Mouse (Mus musculus) layer of hippocampus, adult 2 months (tissue): ENCODE measurements around the gene Terb1. TPM values are rescaled to one million over a fixed set of nuclear protein-coding genes. Genes with fewer than 3 reads are reported as not detected.

Experiments used
- DNase-seq, 2 experiments: peaks; one replicate each; pipeline ENCODE4 v3.0.0; 2022; ENCODE audit warnings: low spot score in 2 of 2
- H3K27ac ChIP-seq: fragments of 200-600 bp; 2 replicates; pipeline ENCODE4 v1.8.1; 2022
- H3K4me3 ChIP-seq: fragments of 200-600 bp; 2 replicates; pipeline ENCODE4 v1.8.1; 2022; ENCODE audit warnings: mild to moderate bottlenecking
- CTCF ChIP-seq: fragments of 200-600 bp; conservative IDR thresholded peaks from 2 replicates; pipeline ENCODE4 v1.8.1; 2022; ENCODE audit warnings: antibody characterized with exemption, mild to moderate bottlenecking, moderate library complexity
- total RNA-seq, 2 experiments: library from RNA; stranded (reverse); gene quantifications; 2 replicates each; pipeline ENCODE4 v1.2.3; 2021

Terb1 gene
- total RNA-seq, 2 experiments from 2014 or later = 0.76 to 1.0 TPM

DNA sequence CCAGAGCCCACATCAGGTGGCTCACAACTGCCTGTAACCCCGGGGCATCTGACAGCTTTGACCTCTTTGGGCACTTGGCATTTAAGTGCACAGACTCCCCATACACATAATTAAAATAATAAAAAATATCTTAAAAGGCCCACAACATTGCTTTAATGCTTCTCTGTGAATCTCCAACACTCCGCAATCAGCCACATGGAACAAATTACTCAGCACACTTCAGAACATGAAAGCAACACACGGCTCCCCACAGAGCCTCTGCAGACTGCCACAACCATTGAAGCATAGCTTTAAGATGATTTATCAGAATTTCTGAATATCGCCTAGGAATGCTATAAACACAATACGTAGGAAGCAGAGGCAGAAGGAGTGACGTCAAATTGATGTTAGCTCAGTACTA, 93.7 kb downstream of the Terb1 start:
- Histone ChIP-seq H3K27ac (peak overlapping the region; percentile 53; the same call in 1 of the 2 replicates), H3K4me3 (no peak overlapping the region)
- DNase-seq = no peak
- no peak for TF ChIP-seq CTCF

DNA sequence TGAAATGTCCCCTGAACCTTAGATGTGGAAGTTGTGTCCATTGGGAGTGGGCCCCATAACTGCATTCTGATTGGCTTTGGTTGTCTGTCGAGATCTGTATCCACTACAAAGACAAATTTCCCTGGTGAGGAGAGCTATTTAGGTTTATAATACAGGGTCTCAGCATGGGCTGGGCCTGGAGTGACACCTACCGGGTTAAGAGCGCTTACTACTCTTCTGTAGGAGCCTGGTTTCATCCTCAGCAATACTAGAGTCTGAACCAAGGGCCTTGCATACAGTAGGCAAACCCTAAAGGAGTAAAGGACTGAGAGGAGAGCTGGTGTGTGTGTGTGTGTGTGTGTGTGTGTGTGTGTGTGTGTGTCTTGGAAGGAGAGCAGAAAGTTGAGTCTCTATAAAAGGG, 95.5 kb downstream of the Terb1 start:
- DNase-seq = no peak
- Histone ChIP-seq H3K4me3 (no peak overlapping the region), H3K27ac (no peak overlapping the region)
- TF ChIP-seq CTCF = no peak

DNA sequence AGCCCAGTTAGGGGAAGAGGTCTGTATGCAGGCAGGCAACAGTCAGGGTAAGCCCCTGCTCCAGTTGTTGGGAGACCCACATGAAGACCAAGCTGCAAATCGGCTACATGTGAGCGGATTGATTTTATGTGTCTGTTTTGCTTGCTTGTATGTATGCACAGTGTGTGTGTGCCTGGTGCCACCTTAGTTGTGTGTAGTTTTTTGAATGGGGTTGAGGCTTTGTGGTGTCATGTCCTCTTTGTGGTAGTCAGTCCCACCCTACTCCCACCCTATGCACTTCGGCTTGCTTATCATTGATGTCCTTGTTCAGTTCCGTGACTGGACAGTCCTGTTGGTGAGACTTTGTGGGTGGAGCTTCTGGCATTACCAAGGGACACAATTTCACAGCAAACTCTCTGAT, 95.9 kb downstream of the Terb1 start:
- no peak for DNase-seq
- Histone ChIP-seq H3K4me3 (no peak overlapping the region), H3K27ac (no peak overlapping the region)
- no peak for TF ChIP-seq CTCF

DNA sequence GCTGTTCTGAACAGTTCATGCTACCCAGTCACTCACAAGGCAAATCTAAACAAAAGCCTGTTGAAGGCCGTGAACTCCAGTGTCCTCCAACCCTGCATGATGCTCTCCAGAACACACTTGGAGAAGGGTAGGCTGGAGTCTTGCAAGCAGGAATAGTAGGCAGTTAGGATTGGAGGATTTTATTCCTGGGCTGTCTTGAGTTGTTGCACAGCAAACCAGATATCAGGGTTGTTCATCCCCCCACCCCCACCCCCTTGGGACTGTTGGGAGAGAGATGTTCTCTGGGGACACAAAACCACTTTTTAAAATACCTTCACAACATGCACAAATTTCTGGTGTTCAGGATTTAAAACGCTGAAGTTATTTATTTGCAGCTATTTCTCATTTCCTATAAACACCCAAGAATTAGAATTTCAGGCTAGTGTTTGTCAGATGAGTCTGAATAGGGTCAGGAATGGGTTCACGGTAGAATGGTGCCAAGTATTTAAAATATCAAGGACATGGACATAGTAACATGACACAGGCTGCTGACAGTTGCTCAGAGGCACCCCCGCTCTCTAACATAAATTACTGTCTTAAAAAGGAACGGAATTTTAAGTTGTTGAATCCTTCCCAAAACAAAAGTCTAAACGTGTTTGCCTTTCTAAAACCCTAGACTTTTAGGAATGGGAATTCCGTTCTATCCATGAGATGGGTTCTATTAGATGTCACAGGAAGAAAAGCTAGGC, 96.7 kb downstream of the Terb1 start:
- no peak overlapping the region for H3K27ac ChIP-seq
- DNase-seq = no peak
- TF ChIP-seq CTCF = no peak
- no peak overlapping the region for H3K4me3 ChIP-seq

DNA sequence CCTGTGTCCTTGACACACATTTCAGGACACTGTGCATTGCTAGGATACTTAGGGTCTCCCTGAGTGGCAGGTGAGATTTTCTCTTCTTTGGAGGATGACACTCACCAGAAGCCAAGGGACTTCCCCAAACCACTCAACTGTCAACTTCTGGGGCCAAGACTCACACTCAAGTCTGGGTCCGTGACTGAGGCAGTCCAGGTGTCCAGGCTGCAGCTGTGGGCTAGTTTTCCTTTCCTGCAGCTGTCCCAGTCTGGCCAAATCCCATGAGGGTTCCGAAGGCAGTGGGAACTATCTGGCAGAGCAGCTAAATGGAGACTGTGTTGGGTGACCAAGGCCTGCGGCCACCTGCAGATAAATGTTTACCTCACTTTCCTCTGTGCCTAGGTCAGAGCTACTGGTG, 97.7 kb downstream of the Terb1 start:
- no peak for DNase-seq
- no peak for TF ChIP-seq CTCF
- Histone ChIP-seq H3K4me3 (no peak overlapping the region), H3K27ac (peak overlapping the region; percentile 89)

DNA sequence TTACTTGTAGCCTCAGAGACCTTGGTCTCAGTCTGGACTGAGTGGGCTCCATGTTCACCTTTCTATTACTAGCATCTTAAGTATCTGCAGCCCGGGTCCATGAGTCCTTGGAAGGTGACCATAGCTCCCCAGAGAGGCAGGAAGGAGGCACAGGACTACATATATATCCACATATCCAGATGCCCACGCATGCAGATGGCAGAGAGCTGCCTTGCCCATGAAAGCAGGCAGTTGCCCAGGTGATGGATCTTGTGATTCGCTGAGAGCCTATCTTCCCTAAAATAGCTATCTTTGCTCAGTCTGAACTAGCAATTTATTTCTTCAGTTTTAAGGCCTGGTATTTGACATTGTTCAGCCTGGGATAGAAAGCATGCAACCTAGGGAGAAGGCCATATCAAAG, 98.2 kb downstream of the Terb1 start:
- no peak for TF ChIP-seq CTCF

DNA sequence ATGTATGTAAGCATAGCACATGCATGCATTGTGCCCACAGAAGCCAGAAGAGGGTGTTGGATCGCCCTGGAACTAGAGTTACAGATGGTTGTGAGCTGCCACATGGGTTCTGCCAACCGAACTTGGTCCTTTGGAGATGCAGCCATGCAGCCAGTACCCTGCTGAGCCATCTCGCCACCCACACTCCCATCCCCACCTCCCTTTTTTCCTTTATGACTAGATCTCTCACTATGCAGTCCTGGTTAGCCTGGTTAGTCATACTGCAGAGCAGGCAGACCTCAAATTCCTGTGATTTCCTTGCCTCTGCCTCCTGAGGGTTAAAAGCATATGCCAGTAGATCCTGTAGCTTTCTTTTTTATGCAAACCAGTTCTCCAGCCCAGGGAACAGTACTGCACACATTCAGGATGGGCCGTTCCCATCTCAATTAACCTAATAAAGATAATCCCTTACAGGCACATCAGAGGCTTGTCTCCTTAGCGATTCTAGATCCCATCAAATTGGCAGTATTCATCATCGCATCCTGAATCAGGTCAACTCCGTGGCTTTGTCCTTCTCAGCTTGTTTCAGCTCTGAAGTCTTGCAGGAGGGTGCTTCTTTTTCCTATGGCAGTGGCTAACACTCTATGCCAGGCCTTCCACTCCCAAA, 99.0 kb downstream of the Terb1 start:
- Histone ChIP-seq H3K27ac (peak overlapping the region; percentile 89), H3K4me3 (no peak overlapping the region)
- DNase-seq = peak; percentile 27 to 54
- TF ChIP-seq CTCF = no peak; the same call in 1 of the 2 replicates

More for the DNA sequence above, 98.2 kb downstream of the Terb1 start:
- Histone ChIP-seq H3K27ac (peak overlapping the region; percentile 89), H3K4me3 (no peak overlapping the region)
- peak; percentile 52 to 67 for DNase-seq

DNA sequence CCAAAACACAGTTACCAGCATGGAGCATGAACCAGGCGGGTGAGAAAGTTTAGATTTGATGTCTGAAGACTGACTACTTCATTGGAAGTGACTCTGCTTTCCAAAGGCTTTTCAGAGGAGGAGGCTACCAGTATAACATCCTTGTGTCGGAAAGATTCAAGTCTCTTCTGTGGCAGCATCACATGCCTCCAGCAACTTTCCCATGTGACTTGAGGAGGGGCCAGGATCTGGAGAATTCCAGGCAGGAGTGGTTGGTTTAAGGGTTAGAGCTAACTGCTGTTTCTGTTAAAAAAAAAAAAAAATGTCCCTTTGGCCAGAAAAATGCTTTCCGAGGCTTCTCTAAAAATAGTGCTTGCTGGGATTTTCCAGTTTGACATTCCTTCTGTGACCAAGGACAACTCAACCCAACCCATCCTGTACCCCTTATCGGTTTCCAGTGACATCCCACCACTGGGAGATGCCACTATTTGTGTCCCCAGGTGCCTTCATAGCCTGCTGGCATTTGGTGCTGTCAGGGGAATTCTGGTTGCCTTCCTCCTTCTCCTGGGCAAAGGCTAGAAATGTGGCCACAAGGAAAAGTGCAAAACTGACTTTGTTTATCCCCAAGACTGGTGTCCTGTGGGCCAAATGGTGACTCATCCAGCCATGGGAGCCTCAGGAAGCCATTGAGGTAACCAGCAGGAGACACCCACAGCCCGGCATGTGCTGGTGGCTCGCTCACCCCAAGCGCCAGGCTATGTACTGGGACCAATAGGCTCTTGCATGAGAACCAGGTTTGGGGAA, 101.2 kb downstream of the Terb1 start:
- no peak overlapping the region for H3K27ac ChIP-seq
- no peak for TF ChIP-seq CTCF
- no peak overlapping the region for H3K4me3 ChIP-seq
- no peak for DNase-seq

DNA sequence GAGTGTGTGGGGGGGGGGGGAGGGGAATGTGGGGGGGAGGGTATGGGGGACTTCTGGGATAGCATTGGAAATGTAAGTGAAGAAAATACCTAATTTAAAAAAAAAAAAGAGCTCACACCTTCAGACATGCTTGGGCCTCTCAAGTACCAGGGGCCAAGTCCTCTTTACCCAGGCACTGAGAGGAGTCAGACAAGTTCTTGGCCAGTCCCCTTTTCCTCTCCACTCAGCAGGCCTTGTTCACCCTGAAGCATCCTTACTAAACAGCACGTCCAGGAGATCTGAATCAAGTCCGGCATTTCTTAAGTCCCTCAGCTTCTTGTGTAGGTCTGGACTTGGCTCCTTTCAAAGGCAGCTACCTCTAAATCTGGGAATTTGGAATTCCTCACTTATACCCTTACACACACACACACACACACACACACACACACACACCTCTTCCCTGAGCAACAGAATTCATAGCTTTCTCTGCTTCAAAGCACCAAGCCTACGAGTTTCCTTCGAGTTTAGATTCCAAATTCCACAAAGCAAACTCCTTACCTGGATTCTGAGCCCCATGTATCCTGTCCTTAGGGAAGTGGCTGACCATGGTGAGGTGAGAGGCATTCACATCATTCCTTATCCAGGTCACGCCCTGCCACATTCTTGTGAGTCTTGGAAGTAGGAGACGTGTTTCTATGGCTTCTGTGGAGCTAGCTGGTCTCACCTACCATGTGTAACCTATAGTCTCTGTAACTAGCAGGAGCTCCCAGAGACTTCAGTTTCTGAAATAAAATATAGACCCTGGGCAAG, 103.2 kb downstream of the Terb1 start:
- DNase-seq = no peak
- no peak overlapping the region for H3K4me3 ChIP-seq
- no peak for TF ChIP-seq CTCF

DNA sequence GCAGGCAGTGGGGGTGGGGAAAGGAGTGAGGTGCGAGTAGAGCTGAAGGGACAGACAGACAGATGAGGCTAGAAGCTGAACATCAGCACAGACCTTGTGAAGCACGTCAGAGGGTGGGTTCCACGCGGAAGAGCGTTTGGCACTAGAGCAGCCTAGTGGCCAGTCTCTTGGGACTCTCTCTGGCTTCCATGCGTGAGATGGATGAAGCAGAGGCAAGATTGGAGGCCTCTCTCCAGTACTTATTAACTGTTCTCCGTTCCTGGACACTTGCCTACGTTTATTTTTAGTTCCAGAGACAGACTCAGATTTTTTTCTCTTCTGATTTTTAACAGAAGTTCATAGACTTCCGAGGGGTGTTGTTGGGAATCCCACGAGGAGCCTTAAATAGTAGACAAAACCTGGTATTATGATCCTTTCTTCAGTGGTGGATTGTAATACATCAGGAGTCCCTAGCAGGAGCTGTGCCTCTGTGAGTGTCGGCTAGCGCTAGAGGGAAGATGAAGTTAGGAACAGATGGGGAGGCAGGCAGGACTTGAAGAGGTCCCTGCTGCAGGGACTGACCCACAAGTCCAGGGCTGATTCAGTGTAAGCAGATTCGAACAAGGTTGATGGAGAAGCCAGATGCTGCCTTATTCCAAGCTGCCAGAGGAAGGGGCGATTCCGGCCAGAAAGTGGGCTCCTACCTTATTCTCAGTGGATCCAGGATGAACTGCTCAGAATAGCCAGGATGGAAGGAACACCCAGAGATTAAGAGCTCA, 104.1 kb downstream of the Terb1 start:
- DNase-seq = no peak
- no peak overlapping the region for H3K4me3 ChIP-seq
- H3K27ac ChIP-seq = no peak overlapping the region
- no peak for TF ChIP-seq CTCF

More for the DNA sequence above, 103.2 kb downstream of the Terb1 start:
- no peak overlapping the region for H3K27ac ChIP-seq

DNA sequence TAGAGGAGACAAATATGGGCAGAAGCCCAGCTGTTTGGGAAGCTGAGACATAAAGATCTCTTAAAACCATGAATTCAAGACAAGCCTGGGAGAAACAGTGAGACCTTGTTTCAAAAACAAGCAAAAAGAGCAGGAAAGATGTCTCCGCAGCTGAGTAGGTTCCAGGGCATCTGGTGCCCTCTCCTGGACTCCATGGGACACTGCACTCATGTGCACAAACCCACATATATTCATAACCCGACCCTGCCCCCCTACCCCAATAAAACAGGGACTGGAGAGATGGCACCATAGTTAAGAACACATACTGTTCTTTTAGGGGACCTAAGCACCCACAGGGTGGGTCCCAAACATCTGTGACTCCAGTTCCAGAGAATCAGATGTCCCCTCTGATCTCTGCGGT, 106.1 kb downstream of the Terb1 start:
- peak; percentile 68 for TF ChIP-seq CTCF
- Histone ChIP-seq H3K27ac (no peak overlapping the region), H3K4me3 (no peak overlapping the region)
- no peak for DNase-seq

Other genes with a start within 250 kb of the Terb1 start
- gene Cmtm2a, start 216.7 kb downstream of the Terb1 start, total RNA-seq = not detected
- gene Gm45711, start 199.8 kb downstream of the Terb1 start, total RNA-seq = not detected
- not detected for gene Cmtm1, start 199.8 kb downstream of the Terb1 start, total RNA-seq
- gene Gm11020, start 188.3 kb downstream of the Terb1 start, total RNA-seq = not detected
- not detected for gene Cmtm2b, start 187.7 kb downstream of the Terb1 start, total RNA-seq
- gene Cmtm3, start 170.5 kb downstream of the Terb1 start, total RNA-seq = 10 to 100 TPM; 12.2 to 15.1 TPM
- gene Cmtm4, start 114.1 kb downstream of the Terb1 start, total RNA-seq = 10 to 100 TPM; 59.9 to 62.3 TPM
- gene Dync1li2, start 66.9 kb downstream of the Terb1 start, total RNA-seq = 100 to 1,000 TPM; 272 to 275 TPM
- 10 to 100 TPM; 44.5 to 46.3 TPM for gene Nae1, start 24.7 kb upstream of the Terb1 start, total RNA-seq
- gene Car7, start 24.8 kb upstream of the Terb1 start, total RNA-seq = 10 to 100 TPM; 19.3 to 19.7 TPM
- gene Pdp2, start 81.5 kb upstream of the Terb1 start, total RNA-seq = 1 to 10 TPM; 8.7 to 9.1 TPM
- gene Cdh16, start 114.5 kb upstream of the Terb1 start, total RNA-seq = not detected
- 1 to 10 TPM; 2.0 to 2.1 TPM for gene Rrad, start 121.4 kb upstream of the Terb1 start, total RNA-seq
- 10 to 100 TPM; 27.8 to 31.7 TPM for gene Ciao2b, start 132.1 kb upstream of the Terb1 start, total RNA-seq
- not detected for gene Ces2a, start 224.1 kb upstream of the Terb1 start, total RNA-seq